Mouse (Mus musculus) brain, adult 10 weeks (tissue): ENCODE measurements around the gene Repin1. TPM values are rescaled to one million over a fixed set of nuclear protein-coding genes. Genes with fewer than 3 reads are reported as not detected.

ENCODE experiments used
- polyA plus RNA-seq: library from polyadenylated mRNA; stranded (reverse); fragments of 350-450 nt; fragmentation: Illumina TruSeq; extraction: RNeasy Lipid Tissue Mini Kit (QIAGEN cat#74804); gene quantifications from one replicate; pipeline ENCODE4 v1.2.3, GENCODE M21; 2015; ENCODE audit warnings: low read depth, low replicate concordance

Repin1 gene
- 33.0 TPM for polyA plus RNA-seq

GRCm38 (mm10) chr6:48593158-48594042 lies at the start of gene Repin1, which contains the start of gene Gm44965:
Gene Repin1, plus strand, starts transcription at chr6:48593883.
Gene Gm44965, plus strand, starts transcription at chr6:48593941.

GRCm38 (mm10) chr6:48554280-48555103 lies 39.2 kb upstream of the Repin1 start, which contains the start of gene Lrrc61:
Gene Lrrc61, plus strand, starts transcription at chr6:48554796.

GRCm38 (mm10) chr6:48572572-48573061 lies 21.1 kb upstream of the Repin1 start, which contains the start of gene Rarres2:
Gene Rarres2, minus strand, starts transcription at chr6:48572789.

GRCm38 (mm10) chr6:48589194-48589750 lies 4.4 kb upstream of the Repin1 start, which contains the start of gene Gm45021:
Gene Gm45021, plus strand, starts transcription at chr6:48589610.

GRCm38 (mm10) chr6:48601271-48602079 lies 7.8 kb downstream of the Repin1 start, which contains the start of gene Zfp775:
Gene Zfp775, plus strand, starts transcription at chr6:48602063.

GRCm38 (mm10) chr6:48626464-48626863 lies 32.8 kb downstream of the Repin1 start, which contains the start of gene AI854703:
Gene AI854703, plus strand, starts transcription at chr6:48626764.

GRCm38 (mm10) chr6:48646995-48647394 lies 53.3 kb downstream of the Repin1 start, which contains the start of gene Gimap8:
Gene Gimap8, plus strand, starts transcription at chr6:48647234.

Other genes starting within 250 kb of the Repin1 start
- gene Krba1, start 198.3 kb upstream of the Repin1 start, polyA plus RNA-seq = 24.2 TPM
- gene Zfp467, start 148.1 kb upstream of the Repin1 start, polyA plus RNA-seq = 26.2 TPM
- 2.0 TPM for gene Sspo, start 145.7 kb upstream of the Repin1 start, polyA plus RNA-seq
- gene Atp6v0e2, start 56.3 kb upstream of the Repin1 start, polyA plus RNA-seq = 496 TPM
- gene Lrrc61, start 39.1 kb upstream of the Repin1 start, polyA plus RNA-seq = 29.1 TPM
- gene Rarres2, start 21.1 kb upstream of the Repin1 start, polyA plus RNA-seq = 35.5 TPM
- gene Gm45021, start 4.3 kb upstream of the Repin1 start, polyA plus RNA-seq = not detected
- not detected for gene Gm44965, start 58 bp downstream of the Repin1 start, polyA plus RNA-seq
- 5.2 TPM for gene Zfp775, start 8.2 kb downstream of the Repin1 start, polyA plus RNA-seq
- 20.7 TPM for gene AI854703, start 32.9 kb downstream of the Repin1 start, polyA plus RNA-seq
- 1.4 TPM for gene Gimap8, start 53.4 kb downstream of the Repin1 start, polyA plus RNA-seq
- 1.00 TPM for gene Gimap9, start 82.2 kb downstream of the Repin1 start, polyA plus RNA-seq
- gene Gimap4, start 90.7 kb downstream of the Repin1 start, polyA plus RNA-seq = 0.89 TPM
- gene Gimap6, start 114.3 kb downstream of the Repin1 start, polyA plus RNA-seq = 6.6 TPM
- not detected for gene Gm28053, start 124.7 kb downstream of the Repin1 start, polyA plus RNA-seq
- not detected for gene Gimap7, start 124.7 kb downstream of the Repin1 start, polyA plus RNA-seq
- 1.9 TPM for gene Gimap1, start 145.2 kb downstream of the Repin1 start, polyA plus RNA-seq
- gene Gimap5, start 152.3 kb downstream of the Repin1 start, polyA plus RNA-seq = 0.22 TPM
- 0.30 TPM for gene Gimap3, start 177.0 kb downstream of the Repin1 start, polyA plus RNA-seq
- 36.8 TPM for gene Tmem176a, start 247.0 kb downstream of the Repin1 start, polyA plus RNA-seq
- gene Tmem176b, start 247.6 kb downstream of the Repin1 start, polyA plus RNA-seq = 55.4 TPM